Mouse (Mus musculus) CH12.LX (cell line): ENCODE data around the gene Gm11096.

Experiments used
- BHLHE40 ChIP-seq: IDR thresholded peaks from 2 replicates; pipeline ENCODE4 v1.6.1; 2011; ENCODE audit warnings: mild to moderate bottlenecking, low read depth, low read length, improper control_type of control experiment
- CTCF ChIP-seq, 2 experiments: IDR thresholded peaks in 1 of 2; conservative IDR thresholded peaks in 1 of 2; 2 replicates each; pipeline ENCODE4 v1.5.1; 2011 to 2012; ENCODE audit warnings: low read depth in 2 of 2, low read length in 2 of 2, improper control_type of control experiment in 1 of 2, inconsistent platforms in 1 of 2, mild to moderate bottlenecking in 1 of 2, moderate library complexity in 1 of 2
- E2F4 ChIP-seq: IDR thresholded peaks from 2 replicates; pipeline ENCODE4 v1.6.1; 2011; ENCODE audit warnings: low read depth, low read length, improper control_type of control experiment; ENCODE audit not compliant: insufficient replicate concordance
- ELF1 ChIP-seq: IDR thresholded peaks from 2 replicates; pipeline ENCODE4 v1.6.1; 2014; ENCODE audit warnings: low read depth, mild to moderate bottlenecking, inconsistent platforms, low read length, improper control_type of control experiment
- IRF4 ChIP-seq: IDR thresholded peaks from 2 replicates; pipeline ENCODE4 v1.6.1; 2014; ENCODE audit warnings: low read depth, mild to moderate bottlenecking, inconsistent platforms, low read length, improper control_type of control experiment
- JUND ChIP-seq: conservative IDR thresholded peaks from 2 replicates; pipeline ENCODE4 v1.6.1; 2011; ENCODE audit warnings: low read depth, low read length, improper control_type of control experiment
- KAT2A ChIP-seq: IDR thresholded peaks from 2 replicates; pipeline ENCODE4 v1.6.1; 2012; ENCODE audit warnings: low read length, improper control_type of control experiment, inconsistent platforms; ENCODE audit not compliant: insufficient replicate concordance
- MXI1 ChIP-seq: IDR thresholded peaks from 2 replicates; pipeline ENCODE4 v1.6.1; 2011; ENCODE audit warnings: mild to moderate bottlenecking, low read depth, low read length, improper control_type of control experiment
- NELFE ChIP-seq: IDR thresholded peaks from 2 replicates; pipeline ENCODE4 v1.6.1; 2011; ENCODE audit warnings: low read depth, low read length, improper control_type of control experiment
- POLR2A ChIP-seq: IDR thresholded peaks from 2 replicates; pipeline ENCODE4 v1.6.1; 2011; ENCODE audit warnings: low read depth, mild to moderate bottlenecking, improper control_type of control experiment, low read length
- POLR2AphosphoS2 ChIP-seq: IDR thresholded peaks from 2 replicates; pipeline ENCODE4 v1.6.1; 2011; ENCODE audit warnings: low read depth, low read length, improper control_type of control experiment
- RAD21 ChIP-seq: IDR thresholded peaks from 2 replicates; pipeline ENCODE4 v1.6.1; 2011; ENCODE audit warnings: low read depth, mild to moderate bottlenecking, low read length, improper control_type of control experiment, moderate library complexity
- USF1 ChIP-seq: IDR thresholded peaks from 2 replicates; pipeline ENCODE4 v1.6.1; 2014; ENCODE audit warnings: low read depth, mild to moderate bottlenecking, inconsistent platforms, low read length, improper control_type of control experiment
- ZNF384 ChIP-seq: IDR thresholded peaks from 2 replicates; pipeline ENCODE4 v1.6.1; 2012; ENCODE audit warnings: low read depth, low read length, improper control_type of control experiment, inconsistent platforms

DNA sequence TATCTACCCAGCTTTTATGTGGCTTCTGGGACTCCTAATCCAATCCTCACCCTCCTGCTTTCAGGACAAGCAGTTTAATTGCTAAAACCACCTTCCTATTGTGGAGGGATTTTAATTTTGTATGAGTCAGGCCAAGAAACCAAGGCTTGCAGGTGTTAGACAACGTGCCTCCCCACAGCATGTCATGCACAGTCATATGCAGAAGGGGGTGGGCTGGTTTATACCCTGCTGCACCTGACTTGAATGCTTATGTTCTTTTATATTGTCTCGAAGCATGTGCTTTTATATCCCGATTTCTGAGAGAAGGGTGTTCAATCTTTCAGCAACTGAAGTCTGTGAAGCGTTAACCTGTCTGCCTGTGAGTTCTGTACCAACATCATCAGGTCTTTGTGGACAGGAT, 37.3 kb upstream of the Gm11096 start:
- TF ChIP-seq POLR2A (no peak), USF1 (no peak), NELFE (no peak), IRF4 (no peak), ZNF384 (no peak), CTCF (conservative IDR thresholded peaks at IDR 0.05 in 1 of 2, IDR thresholded peaks at IDR 0.05 in 1 of 2; ENCODE audit: low read depth in 2 of 2, low read length in 2 of 2) (no peak), MXI1 (no peak), POLR2AphosphoS2 (no peak), KAT2A (no peak), ELF1 (no peak), BHLHE40 (no peak), E2F4 (no peak), RAD21 (no peak), JUND (no peak)
